Mouse (Mus musculus): ENCODE measurements around the gene Ccdc82. TPM values are rescaled to one million over a fixed set of nuclear protein-coding genes. Genes with fewer than 3 reads are reported as not detected.

Gene Ccdc82
- total RNA-seq (2022), result 10 to 100 TPM; 17.6 to 21.7 (median 18.5) TPM

GRCm38 (mm10) chr9:13246815-13247638 is at the start of gene Ccdc82:
TSS of gene Ccdc82 (plus strand) at chr9:13246955.
- peak; percentile 62 to 65 for DNase-seq (ENCODE audit: low spot score in 2 of 2)

- no peak for DNase-seq (ENCODE audit: low spot score in 2 of 2)
These were observed 46.7 kb upstream of the Ccdc82 start for GRCm38 (mm10) chr9:13200079-13200478.

- DNase-seq (ENCODE audit: low spot score in 2 of 2), result no peak
These were observed 43.6 kb upstream of the Ccdc82 start for GRCm38 (mm10) chr9:13203109-13203508.

GRCm38 (mm10) chr9:13203681-13204080 is 43.1 kb upstream of the Ccdc82 start:
- DNase-seq (ENCODE audit: low spot score in 2 of 2), result no peak

GRCm38 (mm10) chr9:13206369-13206768 is 40.4 kb upstream of the Ccdc82 start:
- no peak for DNase-seq (ENCODE audit: low spot score in 2 of 2)

GRCm38 (mm10) chr9:13225872-13226271 is 20.9 kb upstream of the Ccdc82 start:
- no peak for DNase-seq (ENCODE audit: low spot score in 2 of 2)

GRCm38 (mm10) chr9:13230553-13230952 is 16.2 kb upstream of the Ccdc82 start:
- DNase-seq (ENCODE audit: low spot score in 2 of 2), result no peak

GRCm38 (mm10) chr9:13231545-13232216 is 15.1 kb upstream of the Ccdc82 start:
- no peak for DNase-seq (ENCODE audit: low spot score in 2 of 2)

- DNase-seq (ENCODE audit: low spot score in 2 of 2), result no peak
These were observed 4.4 kb upstream of the Ccdc82 start for GRCm38 (mm10) chr9:13242321-13242720.

GRCm38 (mm10) chr9:13245481-13245880 is 1.3 kb upstream of the Ccdc82 start, which contains the start of gene Jrkl:
TSS of gene Jrkl (minus strand) at chr9:13245829.
- DNase-seq (ENCODE audit: low spot score in 2 of 2), result peak in 1 of 2 experiments; percentile 6

GRCm38 (mm10) chr9:13248104-13248503 is 1.3 kb downstream of the Ccdc82 start:
- no peak for DNase-seq (ENCODE audit: low spot score in 2 of 2)

GRCm38 (mm10) chr9:13251251-13251650 is 4.5 kb downstream of the Ccdc82 start:
- DNase-seq (ENCODE audit: low spot score in 2 of 2), result no peak

- no peak for DNase-seq (ENCODE audit: low spot score in 2 of 2)
These were observed 10.0 kb downstream of the Ccdc82 start for GRCm38 (mm10) chr9:13256726-13257125.

- DNase-seq (ENCODE audit: low spot score in 2 of 2), result no peak
These were observed 11.4 kb downstream of the Ccdc82 start for GRCm38 (mm10) chr9:13258173-13258572.

- no peak for DNase-seq (ENCODE audit: low spot score in 2 of 2)
These were observed 14.2 kb downstream of the Ccdc82 start for GRCm38 (mm10) chr9:13260980-13261379.

GRCm38 (mm10) chr9:13273219-13273618 is 26.5 kb downstream of the Ccdc82 start:
- DNase-seq (ENCODE audit: low spot score in 2 of 2), result no peak

GRCm38 (mm10) chr9:13287482-13287881 is 40.7 kb downstream of the Ccdc82 start:
- no peak for DNase-seq (ENCODE audit: low spot score in 2 of 2)

GRCm38 (mm10) chr9:13296274-13297121 is 49.7 kb downstream of the Ccdc82 start:
- peak; percentile 89 for DNase-seq (ENCODE audit: low spot score in 2 of 2)

- no peak for DNase-seq (ENCODE audit: low spot score in 2 of 2)
These were observed 50.4 kb downstream of the Ccdc82 start for GRCm38 (mm10) chr9:13297122-13297667.

GRCm38 (mm10) chr9:13297668-13298512 is 51.1 kb downstream of the Ccdc82 start, which contains the start of gene Maml2:
TSS of gene Maml2 (plus strand) at chr9:13297957.
- peak; percentile 50 for DNase-seq (ENCODE audit: low spot score in 2 of 2)

Measured in layer of hippocampus, adult 8-10 months (tissue).